Mouse (Mus musculus) T-helper 17 cell (primary cell): ENCODE results near the gene Fignl1.

Experiments used
- in situ Hi-C, 2 experiments: fragments of 300-600 bp; cut with MboI, MseI; formaldehyde crosslinking; loops; 1 replicate in 1 of 2; 2 replicates in 1 of 2; pipeline ENCODE4 v1.15.1; 2025; ENCODE audit warnings: high pct_unique_total_duplicates in 2 of 2

The Fignl1 gene

GRCm38 (mm10) chr11:11766736-11767135 lies 42.0 kb downstream of the Fignl1 start:
- in situ Hi-C loops: no loop called here

GRCm38 (mm10) chr11:11766105-11766504 lies 42.7 kb downstream of the Fignl1 start:
- in situ Hi-C loops: no loop called here

GRCm38 (mm10) chr11:11765414-11765813 lies 43.3 kb downstream of the Fignl1 start:
- in situ Hi-C loops: no loop called here

- in situ Hi-C loops: no loop called here
These were observed 45.5 kb downstream of the Fignl1 start for GRCm38 (mm10) chr11:11763211-11763666.

GRCm38 (mm10) chr11:11758883-11759282 lies 49.9 kb downstream of the Fignl1 start:
- in situ Hi-C loops: no loop called here

GRCm38 (mm10) chr11:11758121-11758520 lies 50.6 kb downstream of the Fignl1 start:
- in situ Hi-C loops: no loop called here

- in situ Hi-C loops: no loop called here
These were observed 55.9 kb downstream of the Fignl1 start for GRCm38 (mm10) chr11:11752859-11753258.

- in situ Hi-C loops: no loop called here
These were observed 57.7 kb downstream of the Fignl1 start for GRCm38 (mm10) chr11:11751091-11751490.

- in situ Hi-C loops: no loop called here
These were observed 64.5 kb downstream of the Fignl1 start for GRCm38 (mm10) chr11:11744222-11744621.

GRCm38 (mm10) chr11:11742626-11743025 lies 66.1 kb downstream of the Fignl1 start:
- in situ Hi-C loops: no loop called here

- in situ Hi-C loops: no loop called here
These were observed 67.2 kb downstream of the Fignl1 start for GRCm38 (mm10) chr11:11741574-11741973.

- in situ Hi-C loops: no loop called here
These were observed 68.2 kb downstream of the Fignl1 start for GRCm38 (mm10) chr11:11740603-11741002.

- in situ Hi-C loops: loop anchor here in 1 of 2 experiments (5.0 kb wide), 1 partner anchor 177 kb away; no protein-coding TSS in a partner anchor
These were observed 69.7 kb downstream of the Fignl1 start for GRCm38 (mm10) chr11:11739054-11739453.

- in situ Hi-C loops: loop anchor here in 1 of 2 experiments (5.0 kb wide), 1 partner anchor 175 kb away; no protein-coding TSS in a partner anchor
These were observed 71.2 kb downstream of the Fignl1 start for GRCm38 (mm10) chr11:11737562-11737961.
